Mouse (Mus musculus) megakaryocyte, embryonic 14.5 days (primary cell): Measurements from ENCODE around the gene Mindy1.

Experiments
- FLI1 ChIP-seq: IDR thresholded peaks from 2 replicates; pipeline ENCODE4 v1.6.1; 2012; ENCODE audit warnings: low read length, inconsistent platforms, mixed read lengths
- GATA1 ChIP-seq: IDR thresholded peaks from 3 replicates; pipeline ENCODE4 v1.6.1; 2012; ENCODE audit warnings: mixed read lengths, low read length, inconsistent platforms, borderline replicate concordance

DNA sequence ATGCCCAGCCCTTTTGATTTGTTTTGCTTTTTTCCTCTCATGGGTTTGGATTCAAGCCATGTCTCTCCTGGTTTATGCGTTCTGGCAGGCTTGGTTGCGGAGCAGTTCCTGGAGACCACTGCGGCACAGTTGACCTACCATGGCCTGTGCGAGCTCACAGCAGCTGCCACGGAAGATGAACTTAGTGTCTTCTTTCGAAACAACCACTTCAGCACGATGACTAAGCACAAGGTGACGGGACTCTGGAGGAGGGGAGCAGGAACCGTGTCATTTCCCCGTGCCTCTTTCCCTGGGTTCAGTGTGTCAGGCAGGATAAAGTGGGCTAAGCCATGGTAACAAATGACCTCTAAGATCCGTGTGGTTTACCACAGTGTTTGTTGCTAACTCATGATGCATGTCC, 12.4 kb downstream of the Mindy1 start:
- TF ChIP-seq GATA1 (peak; percentile 74; the same call in 2 of the 3 replicates), FLI1 (peak; percentile 74; the same call in 1 of the 2 replicates)
